Mouse (Mus musculus) ES-E14 (cell line): ENCODE data around the gene Lrrc52. TPM values are rescaled to one million over a fixed set of nuclear protein-coding genes. Genes with fewer than 3 reads are reported as not detected.

Experiments
- DNase-seq: peaks from one replicate; pipeline ENCODE4 v3.0.0-alpha.2; 2013; ENCODE audit warnings: low read depth, low spot score
- H3K27ac ChIP-seq: 2 replicates; pipeline ENCODE4 v1.5.1; 2012; ENCODE audit warnings: low read depth, mild to moderate bottlenecking, low read length, moderate library complexity, mixed read lengths; ENCODE audit not compliant: poor library complexity, insufficient read depth, severe bottlenecking
- H3K36me3 ChIP-seq: 2 replicates; pipeline ENCODE4 v1.6.1; 2012; ENCODE audit warnings: mild to moderate bottlenecking, low read length, moderate library complexity, mixed read lengths; ENCODE audit not compliant: control insufficient read depth, poor library complexity, insufficient read depth, severe bottlenecking
- H3K4me1 ChIP-seq, 2 experiments: fragments of 150-350 bp in 1 of 2; sonication (generic) in 1 of 2; 2 replicates each; pipeline ENCODE4 v1.6.1; 2012; ENCODE audit warnings: low read length in 2 of 2, mild to moderate bottlenecking in 1 of 2, mixed read lengths in 1 of 2; ENCODE audit not compliant: control insufficient read depth in 2 of 2, insufficient read depth in 2 of 2, poor library complexity in 1 of 2
- H3K4me3 ChIP-seq, 2 experiments: fragments of 150-350 bp in 1 of 2; sonication (generic) in 1 of 2; 2 replicates each; pipeline ENCODE4 v1.5.1; 2012; ENCODE audit warnings: low read length in 2 of 2, low read depth in 1 of 2, mild to moderate bottlenecking in 1 of 2, mixed read lengths in 1 of 2; ENCODE audit not compliant: insufficient read depth in 1 of 2, poor library complexity in 1 of 2, severe bottlenecking in 1 of 2
- H3K9ac ChIP-seq: 2 replicates; pipeline ENCODE4 v1.6.1; 2012; ENCODE audit warnings: low read depth, mild to moderate bottlenecking, low read length, mixed read lengths; ENCODE audit not compliant: poor library complexity, insufficient read depth, severe bottlenecking
- H3K9me3 ChIP-seq: fragments of 150-350 bp; sonication (generic); 2 replicates; pipeline ENCODE4 v1.6.1; 2012; ENCODE audit warnings: low read depth, mild to moderate bottlenecking, low read length; ENCODE audit not compliant: control insufficient read depth, insufficient read depth
- CHD2 ChIP-seq: IDR thresholded peaks from 2 replicates; pipeline ENCODE4 v1.6.1; 2014; ENCODE audit warnings: mild to moderate bottlenecking, low read depth, low read length, inconsistent platforms
- HCFC1 ChIP-seq: IDR thresholded peaks from 2 replicates; pipeline ENCODE4 v1.6.1; 2012; ENCODE audit warnings: low read length, inconsistent platforms, borderline replicate concordance; ENCODE audit not compliant: insufficient read depth
- MAFK ChIP-seq: IDR thresholded peaks from 2 replicates; pipeline ENCODE4 v1.6.1; 2014; ENCODE audit warnings: mild to moderate bottlenecking, low read depth, low read length, inconsistent platforms; ENCODE audit not compliant: insufficient read depth
- ZC3H11A ChIP-seq: IDR thresholded peaks from 2 replicates; pipeline ENCODE4 v1.6.1; 2012; ENCODE audit warnings: low read depth, mild to moderate bottlenecking, inconsistent platforms, low read length, borderline replicate concordance
- ZNF384 ChIP-seq: IDR thresholded peaks from 2 replicates; pipeline ENCODE4 v1.6.1; 2012; ENCODE audit warnings: low read depth, low read length, inconsistent platforms
- in situ Hi-C, 2 experiments: fragments of 600-800 bp; cut with MboI; formaldehyde crosslinking; loops; one replicate each; pipeline ENCODE4 v1.15.1; 2025; ENCODE audit warnings: low sequenced_read_pairs in 2 of 2, inconsistent platforms in 1 of 2; ENCODE audit not compliant: unreplicated experiment in 2 of 2
- total RNA-seq: library from RNA; depleted of rRNA; stranded (reverse); fragments of 300-350 nt; gene quantifications from 2 replicates; pipeline ENCODE4 v1.2.3, GENCODE M21; 2012; rRNA removed

The Lrrc52 gene
- not detected in 2 replicates for total RNA-seq

DNA sequence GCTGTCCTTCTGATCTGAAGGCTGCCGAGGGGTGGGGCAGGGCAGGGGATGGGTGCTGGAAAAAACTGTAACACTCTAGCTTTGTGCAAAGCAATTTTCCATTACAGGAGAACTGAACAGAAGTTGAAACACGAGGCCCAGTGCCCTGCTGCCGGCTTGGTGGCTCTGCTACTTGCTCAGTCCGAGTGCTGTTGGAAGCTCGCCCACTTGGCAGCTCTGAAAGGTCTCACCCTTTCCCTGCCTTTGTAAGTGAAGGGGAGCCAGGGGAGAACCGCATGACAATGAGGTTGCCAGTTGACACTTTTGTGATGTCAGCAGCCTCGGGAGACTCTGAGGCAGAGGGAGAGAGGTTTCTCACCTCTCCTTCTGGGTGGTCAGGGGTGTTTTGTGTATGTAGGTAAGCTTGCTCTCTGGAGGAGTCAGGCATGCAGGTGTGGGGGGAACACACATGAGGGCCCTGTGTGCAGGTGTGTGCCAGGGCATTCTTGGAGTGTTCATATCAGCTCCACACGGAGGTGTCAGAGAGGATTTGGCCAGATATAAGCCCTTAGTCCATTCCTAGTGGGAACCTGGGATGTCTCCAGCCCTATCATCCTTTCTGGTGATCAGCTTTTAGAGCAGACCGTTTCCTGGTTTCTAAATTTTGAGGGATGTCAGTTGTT, at the start of gene Lrrc52:
Gene Lrrc52, minus strand, starts transcription at position 16 of the 662 bp plus-strand sequence.
- no peak within 1 kb of the TSS for H3K4me3 ChIP-seq
- in situ Hi-C loops: no loop called here
- peaks cover 0 to 3% of the 10 kb centered on the region in 2 experiments; a peak in 1 of 4 replicates for H3K4me1 ChIP-seq

DNA sequence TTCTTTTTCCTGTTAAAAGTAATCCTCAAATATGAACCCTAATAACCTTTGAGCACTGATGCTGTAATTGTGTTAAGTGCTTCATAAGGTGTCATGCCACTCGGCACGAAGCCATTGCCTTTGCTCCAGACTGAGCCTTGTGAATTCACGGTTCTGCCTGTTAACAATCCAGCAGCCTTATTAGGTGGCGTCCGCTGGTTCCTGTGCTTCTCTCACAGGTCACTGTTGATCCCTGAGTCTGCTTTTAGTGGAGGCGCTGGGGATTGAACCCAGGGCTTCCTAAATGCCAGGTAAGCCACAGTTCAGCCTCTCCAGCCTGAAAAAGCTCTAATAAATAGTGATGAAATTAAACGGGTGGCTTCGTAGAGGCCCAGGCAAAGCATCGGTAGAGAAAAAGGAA, 45.0 kb upstream of the Lrrc52 start:
- no peaks in the 10 kb centered on the region for H3K9me3 ChIP-seq
- no peak overlapping the region for H3K9ac ChIP-seq
- H3K27ac ChIP-seq: no peak overlapping the region
- H3K36me3 ChIP-seq: no peaks in the 10 kb centered on the region
- no peak for DNase-seq
- no peak for TF ChIP-seq ZNF384
- TF ChIP-seq MAFK: no peak
- no peak for TF ChIP-seq ZC3H11A
- TF ChIP-seq CHD2: no peak
- TF ChIP-seq HCFC1: no peak
- H3K4me3 ChIP-seq: no peak overlapping the region
- H3K4me1 ChIP-seq: peaks cover 0 to 5% of the 10 kb centered on the region in 2 experiments; a peak in 1 of 4 replicates
- in situ Hi-C loops: no loop called here

More for the DNA sequence above, at the start of gene Lrrc52:
- no peak for DNase-seq
- no peak for TF ChIP-seq ZNF384
- H3K36me3 ChIP-seq: no peaks in the 10 kb centered on the region
- no peak within 1 kb of the TSS for H3K27ac ChIP-seq
- no peaks in the 10 kb centered on the region for H3K9me3 ChIP-seq
- no peak within 1 kb of the TSS for H3K9ac ChIP-seq

DNA sequence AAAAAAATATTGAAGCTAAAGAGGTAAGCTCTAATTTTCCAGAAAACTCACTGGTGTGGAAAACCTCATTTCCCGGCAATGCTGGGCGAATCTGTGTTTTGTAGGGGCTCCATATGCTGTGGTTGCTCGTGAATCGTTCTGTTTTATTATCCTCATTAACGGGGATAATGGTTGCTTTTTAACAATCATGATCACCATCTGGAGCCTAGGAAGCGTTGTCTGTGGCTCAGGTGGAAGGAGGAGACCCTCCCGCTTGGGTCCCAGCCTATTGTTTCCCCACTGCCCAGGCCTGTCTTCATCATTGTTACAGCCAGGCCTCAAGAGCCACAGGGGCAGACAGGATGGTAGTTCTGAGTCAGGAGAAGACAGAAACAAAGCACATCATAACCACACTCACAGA, 39.5 kb upstream of the Lrrc52 start:
- H3K27ac ChIP-seq: no peak overlapping the region
- peaks cover 2 to 11% of the 10 kb centered on the region in 2 experiments; a peak in 2 of 4 replicates for H3K4me1 ChIP-seq
- no peak for TF ChIP-seq ZC3H11A
- no peak for TF ChIP-seq MAFK
- no peak for TF ChIP-seq HCFC1
- no peak for TF ChIP-seq ZNF384
- TF ChIP-seq CHD2: no peak
- no peak overlapping the region for H3K4me3 ChIP-seq
- DNase-seq: no peak
- in situ Hi-C loops: no loop called here
- no peaks in the 10 kb centered on the region for H3K9me3 ChIP-seq
- H3K36me3 ChIP-seq: no peaks in the 10 kb centered on the region
- no peak overlapping the region for H3K9ac ChIP-seq

DNA sequence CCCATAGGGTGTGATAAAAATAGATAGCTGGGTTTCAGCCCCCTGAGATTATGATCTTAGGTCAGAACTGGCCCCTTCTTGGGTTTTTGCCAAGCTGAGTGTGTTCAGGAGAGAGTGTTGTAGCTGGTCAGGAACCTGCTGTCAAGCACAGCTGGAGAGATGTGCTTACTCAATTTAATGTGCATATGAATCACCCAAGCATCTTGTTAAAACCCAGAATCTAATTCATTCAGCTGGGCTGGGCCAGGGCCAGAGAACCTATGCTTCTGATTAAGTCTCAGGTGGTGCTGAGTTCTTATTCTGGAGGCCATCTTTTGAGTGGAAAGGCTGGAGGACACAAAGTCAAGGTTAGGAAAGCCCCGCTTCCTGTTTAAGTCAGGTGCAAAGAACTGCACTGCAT, 38.8 kb upstream of the Lrrc52 start:
- peaks cover 2 to 11% of the 10 kb centered on the region in 2 experiments; a peak in 2 of 4 replicates for H3K4me1 ChIP-seq
- no peaks in the 10 kb centered on the region for H3K36me3 ChIP-seq
- no peak for TF ChIP-seq MAFK
- no peak for TF ChIP-seq CHD2
- TF ChIP-seq ZC3H11A: no peak
- no peak for TF ChIP-seq ZNF384
- no peak for TF ChIP-seq HCFC1
- in situ Hi-C loops: no loop called here
- no peak overlapping the region for H3K27ac ChIP-seq
- DNase-seq: no peak
- no peak overlapping the region for H3K9ac ChIP-seq
- no peaks in the 10 kb centered on the region for H3K9me3 ChIP-seq
- no peak overlapping the region for H3K4me3 ChIP-seq
